Comparison of ENCODE assay signal across 18 mouse cellular contexts in the genomic region with DNA sequence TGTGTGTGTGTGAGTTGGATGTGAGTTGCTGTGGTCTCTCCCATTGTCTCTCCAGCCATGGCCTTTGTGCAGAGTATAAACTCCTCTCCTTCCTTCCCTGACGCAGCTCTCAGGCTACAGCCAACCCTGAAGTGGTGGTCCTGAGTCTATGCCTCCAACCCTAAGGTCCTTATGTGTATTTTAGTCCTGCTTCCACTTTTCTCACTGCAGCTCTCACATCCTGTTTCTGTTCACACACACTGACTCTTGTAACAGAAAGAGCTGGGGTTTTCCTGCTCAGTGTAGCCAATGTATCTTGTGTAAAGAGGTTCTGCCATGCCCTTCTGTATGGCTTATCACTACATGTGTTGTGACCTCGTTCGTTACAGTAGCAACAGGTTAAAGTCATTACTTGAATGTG. TPM values are rescaled to one million over a fixed set of nuclear protein-coding genes. Genes with fewer than 3 reads are reported as not detected.
"Had no signal": no experiment of that assay in that cellular context is flagged by ENCODE, and none has a peak within 500 bp of the region (broad histone marks: within the 10 kb centered on the region; RNA-seq: fewer than 3 reads in every experiment).

No protein-coding gene starts in this region.

RNA-seq across cellular contexts. Expression of a gene that starts 3.2 kb away (rescaled TPM):
- total RNA-seq: layer of hippocampus, adult 8-10 months; layer of hippocampus, postnatal 25 days; left cerebral cortex, adult 18-20 months; left cerebral cortex, postnatal 25 days had no signal
- polyA plus RNA-seq: kidney, embryonic 15.5 days; limb, embryonic 10.5 days; limb, embryonic 13.5 days; liver, embryonic 12.5 days; liver, embryonic 15.5 days; lung, adult 2 months; lung, embryonic 16.5 days; midbrain, embryonic 10.5 days; midbrain, embryonic 13.5 days; midbrain, embryonic 16.5 days; neural tube, embryonic 13.5 days; small intestine, adult 2 months; stomach, embryonic 16.5 days had no signal

RNA-seq across cellular contexts. Expression of a gene that starts 20.8 kb away (rescaled TPM):
- total RNA-seq: layer of hippocampus, adult 8-10 months; layer of hippocampus, postnatal 25 days; left cerebral cortex, adult 18-20 months; left cerebral cortex, postnatal 25 days had no signal
- polyA plus RNA-seq: kidney, embryonic 15.5 days; limb, embryonic 10.5 days; limb, embryonic 13.5 days; liver, embryonic 12.5 days; liver, embryonic 15.5 days; lung, adult 2 months; lung, embryonic 16.5 days; midbrain, embryonic 10.5 days; midbrain, embryonic 13.5 days; midbrain, embryonic 16.5 days; neural tube, embryonic 13.5 days; small intestine, adult 2 months; stomach, embryonic 16.5 days; thymus, adult 2 months had no signal

RNA-seq across cellular contexts. Expression of a gene that starts 40.5 kb away (rescaled TPM):
- total RNA-seq: layer of hippocampus, postnatal 25 days; left cerebral cortex, adult 18-20 months; left cerebral cortex, postnatal 25 days had no signal
- polyA plus RNA-seq: limb, embryonic 10.5 days; midbrain, embryonic 16.5 days had no signal

RNA-seq across cellular contexts. Expression of a gene that starts 44.0 kb away (rescaled TPM):
- total RNA-seq: layer of hippocampus, adult 8-10 months; layer of hippocampus, postnatal 25 days; left cerebral cortex, adult 18-20 months; left cerebral cortex, postnatal 25 days had no signal
- polyA plus RNA-seq: kidney, embryonic 15.5 days; limb, embryonic 10.5 days; limb, embryonic 13.5 days; liver, embryonic 12.5 days; liver, embryonic 15.5 days; lung, embryonic 16.5 days; midbrain, embryonic 10.5 days; midbrain, embryonic 13.5 days; midbrain, embryonic 16.5 days; neural tube, embryonic 13.5 days; stomach, embryonic 16.5 days had no signal

RNA-seq across cellular contexts. Expression of a gene that starts 57.0 kb away (rescaled TPM):
- total RNA-seq: layer of hippocampus, adult 8-10 months; layer of hippocampus, postnatal 25 days; left cerebral cortex, adult 18-20 months; left cerebral cortex, postnatal 25 days had no signal
- polyA plus RNA-seq: kidney, embryonic 15.5 days; limb, embryonic 10.5 days; limb, embryonic 13.5 days; liver, embryonic 12.5 days; liver, embryonic 15.5 days; lung, adult 2 months; lung, embryonic 16.5 days; midbrain, embryonic 10.5 days; midbrain, embryonic 13.5 days; midbrain, embryonic 16.5 days; neural tube, embryonic 13.5 days; small intestine, adult 2 months; stomach, embryonic 16.5 days; thymus, adult 2 months had no signal
